ENCODE assay signal across 29 mouse cellular contexts in genomic region chr9:59948226-59948625, GRCm38 (mm10). TPM values are rescaled to one million over a fixed set of nuclear protein-coding genes. Genes with fewer than 3 reads are reported as not detected.
"Had no signal": no experiment of that assay in that cellular context is flagged by ENCODE, and none has a peak within 500 bp of the region (broad histone marks: within the 10 kb centered on the region; RNA-seq: fewer than 3 reads in every experiment).

No protein-coding gene starts in this region.

- ATAC-seq: liver, embryonic 12.5 days; midbrain, embryonic 15.5 days had no signal

- H3K36me3 ChIP-seq: limb, embryonic 10.5 days; limb, embryonic 13.5 days; liver, embryonic 12.5 days; liver, embryonic 15.5 days; lung, embryonic 15.5 days; midbrain, embryonic 10.5 days; midbrain, embryonic 15.5 days; neural tube, embryonic 12.5 days; neural tube, embryonic 15.5 days had no signal

- H3K4me1 ChIP-seq: liver, embryonic 15.5 days; megakaryocyte, embryonic 14.5 days; midbrain, embryonic 15.5 days; neural tube, embryonic 12.5 days; neural tube, embryonic 15.5 days had no signal

- DNase-seq: kidney, adult 18-20 months; kidney, adult 9 months; kidney, postnatal 36 days; layer of hippocampus, postnatal 36 days; liver; lung, postnatal 10 days; lung, postnatal 36 days; right cerebral cortex, adult 18-20 months; right cerebral cortex, postnatal 14 days; right cerebral cortex, postnatal 4 days; thymus, adult 18-20 months; thymus, postnatal 36 days had no signal

- H3K27ac ChIP-seq: kidney, postnatal 0 days; limb, embryonic 13.5 days; liver, embryonic 12.5 days; liver, embryonic 15.5 days; lung, embryonic 15.5 days; midbrain, embryonic 10.5 days; midbrain, embryonic 15.5 days; neural tube, embryonic 12.5 days; neural tube, embryonic 15.5 days; stomach, postnatal 0 days had no signal

- H3K9ac ChIP-seq: limb, embryonic 13.5 days; liver, embryonic 12.5 days; liver, embryonic 15.5 days; lung, embryonic 15.5 days; midbrain, embryonic 15.5 days; neural tube, embryonic 12.5 days; neural tube, embryonic 15.5 days had no signal

- H3K4me3 ChIP-seq: limb, embryonic 10.5 days; limb, embryonic 13.5 days; liver, embryonic 12.5 days; liver, embryonic 15.5 days; lung, embryonic 15.5 days; megakaryocyte, embryonic 14.5 days; midbrain, embryonic 10.5 days; midbrain, embryonic 15.5 days; neural tube, embryonic 12.5 days; neural tube, embryonic 15.5 days had no signal

- H3K27me3 ChIP-seq: limb, embryonic 13.5 days; lung, embryonic 15.5 days; midbrain, embryonic 15.5 days; neural tube, embryonic 12.5 days; neural tube, embryonic 15.5 days had no signal

- H3K9me3 ChIP-seq: limb, embryonic 10.5 days; limb, embryonic 13.5 days; liver, embryonic 12.5 days; liver, embryonic 15.5 days; lung, embryonic 15.5 days; megakaryocyte, embryonic 14.5 days; midbrain, embryonic 10.5 days; midbrain, embryonic 15.5 days; neural tube, embryonic 12.5 days; neural tube, embryonic 15.5 days had no signal

- H3K4me2 ChIP-seq: limb, embryonic 13.5 days; liver, embryonic 12.5 days; liver, embryonic 15.5 days; lung, embryonic 15.5 days; midbrain, embryonic 15.5 days; neural tube, embryonic 12.5 days; neural tube, embryonic 15.5 days had no signal

RNA-seq across cellular contexts. Expression of gene Nr2e3, which starts 12.2 kb away (rescaled TPM):
- total RNA-seq: layer of hippocampus, adult 8-10 months; layer of hippocampus, postnatal 10 days; layer of hippocampus, postnatal 36 days; left cerebral cortex, adult 8-10 months; left cerebral cortex, postnatal 14 days had no signal
- polyA plus RNA-seq: kidney, postnatal 0 days; liver, embryonic 12.5 days; liver, embryonic 15.5 days; lung, embryonic 15.5 days; midbrain, embryonic 10.5 days; midbrain, embryonic 15.5 days; neural tube, embryonic 15.5 days; stomach, embryonic 14.5 days; stomach, postnatal 0 days had no signal
